14 mouse cellular contexts compared by ENCODE assay signal in the genomic region with DNA sequence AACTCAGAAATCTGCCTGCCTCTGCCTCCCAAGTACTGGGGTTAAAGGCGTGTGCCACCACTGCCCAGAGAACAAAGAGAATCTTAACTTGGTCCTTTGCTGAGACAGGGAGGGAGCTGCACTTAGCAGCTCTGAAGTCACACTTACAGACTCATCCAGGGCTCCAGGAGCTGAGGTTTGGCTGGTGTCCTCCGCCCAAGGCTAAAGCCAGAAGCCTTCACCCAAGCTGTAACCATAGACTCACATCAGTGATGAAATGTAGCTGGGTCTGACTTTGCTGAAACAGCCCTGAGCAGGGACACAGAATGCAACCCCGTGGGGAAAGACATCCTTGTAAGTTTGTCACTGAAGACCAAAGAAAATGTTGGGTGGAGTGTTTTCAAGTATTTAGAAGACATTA.
"Had no signal": no experiment of that assay in that cellular context is flagged by ENCODE, and none has a peak within 500 bp of the region (broad histone marks: within the 10 kb centered on the region; RNA-seq: fewer than 3 reads in every experiment).

No protein-coding gene starts in this region.

- H3K27me3 ChIP-seq: lung, embryonic 15.5 days had no signal

- H3K4me2 ChIP-seq: limb, embryonic 12.5 days; liver, embryonic 13.5 days; lung, embryonic 15.5 days; neural tube, embryonic 15.5 days had no signal

- H3K4me1 ChIP-seq: limb, embryonic 12.5 days; liver, embryonic 13.5 days had no signal

- H3K27ac ChIP-seq: kidney, postnatal 0 days; limb, embryonic 12.5 days; liver, embryonic 13.5 days; lung, embryonic 15.5 days; neural tube, embryonic 15.5 days had no signal

- H3K9ac ChIP-seq: limb, embryonic 12.5 days; liver, embryonic 13.5 days; liver, postnatal 0 days; lung, embryonic 15.5 days; neural tube, embryonic 15.5 days had no signal

- H3K4me3 ChIP-seq: limb, embryonic 12.5 days; liver, embryonic 13.5 days; lung, embryonic 15.5 days; myocyte; neural tube, embryonic 15.5 days had no signal

- H3K9me3 ChIP-seq: limb, embryonic 12.5 days; liver, embryonic 13.5 days; lung, embryonic 15.5 days; neural tube, embryonic 15.5 days had no signal

- DNase-seq: kidney, postnatal 36 days; liver; liver, embryonic 13.5 days; liver, postnatal 0 days; lung, postnatal 14 days; midbrain, embryonic 14.5 days; spleen, adult 18-20 months; thymus, adult 18-20 months; thymus, postnatal 14 days had no signal

- H3K36me3 ChIP-seq: limb, embryonic 12.5 days; liver, embryonic 13.5 days; lung, embryonic 15.5 days; neural tube, embryonic 15.5 days had no signal

- ATAC-seq: liver, postnatal 0 days had no signal
